Mouse (Mus musculus) layer of hippocampus, adult 9-11 months (tissue): Measurements from ENCODE around the gene Eif4e3.
A peak's percentile ranks its signal among the peaks of the same experiment; 100 is the strongest.

Experiments used
- DNase-seq: peaks from one replicate; pipeline ENCODE4 v3.0.0; 2022

Eif4e3 gene

GRCm38 (mm10) chr6:99621167-99621566 lies 45.4 kb downstream of the Eif4e3 start:
- no peak for DNase-seq

GRCm38 (mm10) chr6:99620471-99620870 lies 46.1 kb downstream of the Eif4e3 start:
- no peak for DNase-seq

- no peak for DNase-seq
Observed at GRCm38 (mm10) chr6:99619964-99620363, 46.6 kb downstream of the Eif4e3 start.

GRCm38 (mm10) chr6:99619466-99619865 lies 47.1 kb downstream of the Eif4e3 start:
- DNase-seq: no peak

- no peak for DNase-seq
Observed at GRCm38 (mm10) chr6:99617867-99618266, 48.7 kb downstream of the Eif4e3 start.

- no peak for DNase-seq
Observed at GRCm38 (mm10) chr6:99617415-99617814, 49.2 kb downstream of the Eif4e3 start.

GRCm38 (mm10) chr6:99615272-99615751 lies 51.3 kb downstream of the Eif4e3 start:
- DNase-seq: no peak

- DNase-seq: peak; percentile 52
Observed at GRCm38 (mm10) chr6:99614566-99615271, 51.9 kb downstream of the Eif4e3 start.

- no peak for DNase-seq
Observed at GRCm38 (mm10) chr6:99611866-99612265, 54.7 kb downstream of the Eif4e3 start.

GRCm38 (mm10) chr6:99610454-99611427 lies 55.8 kb downstream of the Eif4e3 start:
- DNase-seq: no peak

- DNase-seq: no peak
Observed at GRCm38 (mm10) chr6:99606079-99606478, 60.5 kb downstream of the Eif4e3 start.

- no peak for DNase-seq
Observed at GRCm38 (mm10) chr6:99604758-99605157, 61.8 kb downstream of the Eif4e3 start.

GRCm38 (mm10) chr6:99602434-99602833 lies 64.1 kb downstream of the Eif4e3 start:
- no peak for DNase-seq

- DNase-seq: no peak
Observed at GRCm38 (mm10) chr6:99600886-99601285, 65.7 kb downstream of the Eif4e3 start.

- DNase-seq: peak; percentile 49
Observed at GRCm38 (mm10) chr6:99600168-99600793, 66.3 kb downstream of the Eif4e3 start.

GRCm38 (mm10) chr6:99599651-99600050 lies 66.9 kb downstream of the Eif4e3 start:
- DNase-seq: no peak

GRCm38 (mm10) chr6:99599229-99599628 lies 67.3 kb downstream of the Eif4e3 start:
- no peak for DNase-seq

GRCm38 (mm10) chr6:99577040-99577439 lies 89.5 kb downstream of the Eif4e3 start:
- no peak for DNase-seq

- DNase-seq: no peak
Observed at GRCm38 (mm10) chr6:99575633-99576032, 90.9 kb downstream of the Eif4e3 start.
